Mouse (Mus musculus): Measurements from ENCODE around the gene Zbtb5. TPM values are rescaled to one million over a fixed set of nuclear protein-coding genes. Genes with fewer than 3 reads are reported as not detected.
"Not testable (repeated sequence)": the region's sequence is repeated elsewhere in the genome, so short reads cannot be mapped to it uniquely, and the experiment has no call there.

The Zbtb5 gene
- polyA plus RNA-seq, 1 experiment from 2014 or later = 14.9 TPM

GRCm38 (mm10) chr4:44965736-44966135, 46.5 kb downstream of the Zbtb5 start:
- no peak overlapping the region for H3K27ac ChIP-seq (replicated peaks)
- no peak overlapping the region for H3K9ac ChIP-seq
- 77% methylated on average over 3 of the region's 3 CpGs for WGBS
- H3K4me2 ChIP-seq = no peak overlapping the region
- no peaks in the 10 kb centered on the region for H3K9me3 ChIP-seq
- no peaks in the 10 kb centered on the region for H3K27me3 ChIP-seq (replicated peaks)
- no peaks in the 10 kb centered on the region for H3K36me3 ChIP-seq
- ATAC-seq (ENCODE audit: extremely low read depth, insufficient number of reproducible peaks, low FRiP score, low TSS enrichment) = no peak
- no peaks in the 10 kb centered on the region for H3K4me1 ChIP-seq
- H3K4me3 ChIP-seq = no peak overlapping the region

GRCm38 (mm10) chr4:44965175-44965574, 47.0 kb downstream of the Zbtb5 start:
- WGBS = 76% methylated on average over 2 of the region's 2 CpGs
- no peak for ATAC-seq (ENCODE audit: extremely low read depth, insufficient number of reproducible peaks, low FRiP score, low TSS enrichment)

GRCm38 (mm10) chr4:44963156-44963555, 49.1 kb downstream of the Zbtb5 start:
- H3K9ac ChIP-seq = no peak overlapping the region
- H3K27ac ChIP-seq (replicated peaks) = no peak overlapping the region
- H3K4me3 ChIP-seq = no peak overlapping the region
- no peaks in the 10 kb centered on the region for H3K9me3 ChIP-seq
- no peaks in the 10 kb centered on the region for H3K36me3 ChIP-seq
- ATAC-seq (ENCODE audit: extremely low read depth, insufficient number of reproducible peaks, low FRiP score, low TSS enrichment) = no peak
- no peaks in the 10 kb centered on the region for H3K4me1 ChIP-seq
- no peaks in the 10 kb centered on the region for H3K27me3 ChIP-seq (replicated peaks)
- WGBS = 67% methylated on average over 11 of the region's 11 CpGs
- H3K4me2 ChIP-seq = no peak overlapping the region

More at GRCm38 (mm10) chr4:44965175-44965574, 47.0 kb downstream of the Zbtb5 start:
- no peak overlapping the region for H3K9ac ChIP-seq
- H3K4me3 ChIP-seq = no peak overlapping the region
- no peak overlapping the region for H3K4me2 ChIP-seq
- no peaks in the 10 kb centered on the region for H3K36me3 ChIP-seq
- no peaks in the 10 kb centered on the region for H3K4me1 ChIP-seq
- H3K27ac ChIP-seq (replicated peaks) = no peak overlapping the region
- H3K9me3 ChIP-seq = no peaks in the 10 kb centered on the region
- H3K27me3 ChIP-seq (replicated peaks) = no peaks in the 10 kb centered on the region

GRCm38 (mm10) chr4:44959220-44959619, 53.0 kb downstream of the Zbtb5 start:
- no peaks in the 10 kb centered on the region for H3K9me3 ChIP-seq
- H3K27me3 ChIP-seq (replicated peaks) = no peaks in the 10 kb centered on the region
- no peak overlapping the region for H3K9ac ChIP-seq
- no peak overlapping the region for H3K4me2 ChIP-seq
- WGBS = 86% methylated on average over 13 of the region's 13 CpGs
- no peak overlapping the region for H3K27ac ChIP-seq (replicated peaks)
- no peak for ATAC-seq (ENCODE audit: extremely low read depth, insufficient number of reproducible peaks, low FRiP score, low TSS enrichment)
- H3K36me3 ChIP-seq = no peaks in the 10 kb centered on the region
- no peaks in the 10 kb centered on the region for H3K4me1 ChIP-seq
- H3K4me3 ChIP-seq = no peak overlapping the region

DNA sequence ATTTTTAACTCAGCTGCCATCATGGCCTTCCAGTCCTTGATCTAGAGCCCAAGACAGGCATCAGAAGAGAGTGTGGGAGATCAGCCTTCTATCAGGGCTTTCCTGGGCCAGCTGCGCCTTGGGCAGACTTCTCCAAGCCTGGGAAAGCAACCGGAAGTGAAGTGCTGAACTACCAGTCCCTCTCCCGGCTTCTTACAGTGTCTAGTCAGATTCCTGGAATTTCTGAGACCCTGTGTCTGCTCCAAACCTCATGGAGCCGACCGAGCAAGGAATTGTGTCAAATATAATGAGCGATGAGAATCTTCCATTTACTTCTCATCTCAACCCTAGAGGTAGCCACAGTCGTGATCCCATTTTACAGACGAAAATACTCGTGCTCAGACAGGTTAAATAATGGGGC, 53.4 kb downstream of the Zbtb5 start:
- Histone ChIP-seq H3K27me3 (replicated peaks) (no peaks in the 10 kb centered on the region), H3K9me3 (no peaks in the 10 kb centered on the region), H3K36me3 (no peaks in the 10 kb centered on the region), H3K4me2 (no peak overlapping the region), H3K4me1 (no peaks in the 10 kb centered on the region), H3K9ac (no peak overlapping the region), H3K27ac (replicated peaks) (no peak overlapping the region), H3K4me3 (no peak overlapping the region)
- ATAC-seq (ENCODE audit: extremely low read depth, insufficient number of reproducible peaks, low FRiP score, low TSS enrichment) = no peak
- WGBS = 71% methylated on average over 9 of the region's 9 CpGs

DNA sequence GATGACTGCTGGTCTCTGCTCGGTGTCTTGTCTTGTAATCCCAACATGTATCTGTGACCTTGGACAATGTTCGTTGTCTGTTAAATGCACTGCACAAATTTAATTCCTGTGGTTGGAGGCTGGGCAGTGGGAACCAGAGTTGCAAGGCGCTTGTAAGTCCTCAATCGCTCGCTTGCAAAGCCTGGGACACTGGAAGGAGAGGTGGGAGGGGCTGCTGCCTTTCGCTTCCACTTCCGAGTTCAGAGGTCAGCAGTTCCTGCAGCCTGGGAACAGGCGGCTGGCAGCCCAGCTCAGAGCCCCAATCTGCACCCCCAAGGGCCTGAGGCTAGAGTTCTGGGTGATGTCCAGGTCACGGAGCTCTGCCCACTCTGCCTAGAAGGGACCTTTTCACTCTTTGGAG, 59.2 kb downstream of the Zbtb5 start:
- ATAC-seq (ENCODE audit: extremely low read depth, insufficient number of reproducible peaks, low FRiP score, low TSS enrichment) = no peak
- Histone ChIP-seq H3K4me1 (no peaks in the 10 kb centered on the region), H3K9me3 (no peaks in the 10 kb centered on the region), H3K27ac (replicated peaks) (no peak overlapping the region), H3K9ac (no peak overlapping the region), H3K4me3 (no peak overlapping the region), H3K4me2 (no peak overlapping the region), H3K36me3 (no peaks in the 10 kb centered on the region), H3K27me3 (replicated peaks) (no peaks in the 10 kb centered on the region)
- WGBS = 69% methylated on average over 9 of the region's 9 CpGs

DNA sequence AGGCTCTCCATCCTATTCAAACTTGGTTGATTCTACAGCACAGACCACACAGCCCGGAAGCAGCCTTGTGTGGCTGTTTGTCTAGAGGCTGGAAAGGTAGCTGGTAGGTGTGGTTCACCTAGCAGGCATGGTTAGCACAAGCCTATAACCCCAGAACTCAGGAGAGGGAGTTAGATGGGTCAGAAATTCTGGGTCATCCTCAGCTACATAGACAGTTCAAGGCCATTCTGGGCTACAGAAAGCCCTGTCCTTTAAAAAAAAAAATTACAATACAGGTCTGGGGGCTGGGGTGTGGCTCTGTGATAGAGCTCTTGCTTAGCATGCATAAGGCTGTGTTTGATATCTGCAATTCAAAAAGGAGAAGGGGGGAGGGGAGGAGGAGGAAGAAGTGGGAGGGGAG, 63.9 kb downstream of the Zbtb5 start:
- Histone ChIP-seq H3K4me1 (no peaks in the 10 kb centered on the region), H3K9ac (no peak overlapping the region), H3K4me2 (no peak overlapping the region), H3K36me3 (no peaks in the 10 kb centered on the region), H3K4me3 (no peak overlapping the region), H3K27ac (replicated peaks) (no peak overlapping the region), H3K27me3 (replicated peaks) (no peaks in the 10 kb centered on the region), H3K9me3 (no peaks in the 10 kb centered on the region)
- WGBS = 82% methylated on average over 1 of the region's 1 CpGs
- no peak for ATAC-seq (ENCODE audit: extremely low read depth, insufficient number of reproducible peaks, low FRiP score, low TSS enrichment)

- Histone ChIP-seq H3K4me1 (no peaks in the 10 kb centered on the region), H3K36me3 (no peaks in the 10 kb centered on the region), H3K9ac (no peak overlapping the region), H3K27me3 (replicated peaks) (no peaks in the 10 kb centered on the region), H3K4me3 (no peak overlapping the region), H3K9me3 (no peaks in the 10 kb centered on the region), H3K27ac (replicated peaks) (no peak overlapping the region), H3K4me2 (no peak overlapping the region)
- ATAC-seq (ENCODE audit: extremely low read depth, insufficient number of reproducible peaks, low FRiP score, low TSS enrichment) = no peak
- WGBS = 75% methylated on average over 5 of the region's 5 CpGs
Observed at GRCm38 (mm10) chr4:44947464-44947863, 64.7 kb downstream of the Zbtb5 start.

- H3K27me3 ChIP-seq (replicated peaks); H3K4me1 ChIP-seq; H3K4me3 ChIP-seq; ATAC-seq (ENCODE audit: extremely low read depth, insufficient number of reproducible peaks, low FRiP score, low TSS enrichment); H3K4me2 ChIP-seq; H3K9me3 ChIP-seq; H3K27ac ChIP-seq (replicated peaks); H3K9ac ChIP-seq; H3K36me3 ChIP-seq: not testable (repeated sequence)
- 87% methylated on average over 2 of the region's 2 CpGs for WGBS
Observed at GRCm38 (mm10) chr4:44946126-44946525, 66.1 kb downstream of the Zbtb5 start.

DNA sequence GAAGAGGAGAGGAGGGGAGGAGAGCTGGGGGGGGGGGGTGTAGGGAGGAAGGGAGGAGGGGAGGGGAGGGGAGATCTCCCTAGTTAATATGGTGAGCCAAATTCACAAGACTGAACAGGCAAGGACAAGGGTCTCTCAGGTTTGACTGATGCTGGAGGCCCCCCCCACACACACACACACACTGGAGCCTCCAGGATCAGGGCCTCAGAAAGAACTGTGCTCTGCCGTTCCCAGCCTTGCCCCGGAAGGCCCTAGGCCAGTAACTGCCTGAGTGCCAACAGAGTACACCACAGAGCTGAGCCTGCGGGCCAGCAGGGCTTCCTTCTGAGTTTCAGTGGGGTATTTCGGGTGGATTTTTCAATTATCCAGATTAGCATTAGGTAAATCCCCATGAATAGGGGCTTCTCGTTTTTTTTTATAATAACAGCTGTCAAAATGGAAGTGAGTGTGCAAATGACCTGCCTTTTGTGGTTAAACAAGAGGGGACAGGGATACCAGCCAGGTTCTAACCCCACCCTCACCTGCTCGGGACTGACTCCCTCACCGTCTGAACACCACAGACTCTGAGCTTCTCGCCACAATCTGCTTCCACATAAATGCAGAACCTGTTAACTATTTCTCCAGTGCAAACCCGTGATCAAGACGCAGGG, 67.7 kb downstream of the Zbtb5 start:
- no peak overlapping the region for H3K4me3 ChIP-seq
- no peaks in the 10 kb centered on the region for H3K27me3 ChIP-seq (replicated peaks)
- no peak overlapping the region for H3K27ac ChIP-seq (replicated peaks)
- H3K36me3 ChIP-seq = no peaks in the 10 kb centered on the region
- ATAC-seq (ENCODE audit: extremely low read depth, insufficient number of reproducible peaks, low FRiP score, low TSS enrichment) = no peak
- H3K9me3 ChIP-seq = no peaks in the 10 kb centered on the region
- H3K9ac ChIP-seq = no peak overlapping the region
- 75% methylated on average over 10 of the region's 10 CpGs for WGBS
- no peak overlapping the region for H3K4me2 ChIP-seq
- H3K4me1 ChIP-seq = no peaks in the 10 kb centered on the region

GRCm38 (mm10) chr4:44943480-44943879, 68.7 kb downstream of the Zbtb5 start:
- no peak for ATAC-seq (ENCODE audit: extremely low read depth, insufficient number of reproducible peaks, low FRiP score, low TSS enrichment)
- WGBS = 70% methylated on average over 6 of the region's 6 CpGs
- Histone ChIP-seq H3K9ac (no peak overlapping the region), H3K4me1 (no peaks in the 10 kb centered on the region), H3K9me3 (no peaks in the 10 kb centered on the region), H3K27ac (replicated peaks) (no peak overlapping the region), H3K27me3 (replicated peaks) (0 out of 2 replicates have a peak, but pooled peaks cover 4% of the 10 kb centered on the region), H3K4me2 (no peak overlapping the region), H3K36me3 (no peaks in the 10 kb centered on the region), H3K4me3 (no peak overlapping the region)

DNA sequence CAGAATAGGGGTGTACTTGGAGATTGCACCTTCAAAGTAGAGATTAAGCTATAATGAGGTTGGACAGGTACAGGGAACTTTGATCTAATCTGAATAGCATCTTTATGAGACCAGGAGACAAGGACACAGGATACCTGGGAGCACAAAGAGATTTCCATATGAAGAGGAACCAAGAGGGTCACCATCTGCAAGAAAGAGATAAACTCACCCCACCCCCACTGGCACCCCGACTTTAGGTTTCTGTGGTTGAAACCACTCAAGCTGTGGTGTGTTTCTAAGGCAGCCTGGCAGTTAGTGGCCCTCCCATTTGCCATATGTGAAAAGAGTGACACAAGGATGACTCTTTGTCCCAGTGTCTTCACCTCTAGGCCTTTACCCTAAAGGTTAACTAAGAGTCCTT, 70.0 kb downstream of the Zbtb5 start:
- no peak for ATAC-seq (ENCODE audit: extremely low read depth, insufficient number of reproducible peaks, low FRiP score, low TSS enrichment)
- WGBS = 68% methylated on average over 1 of the region's 1 CpGs

More for the DNA sequence above, 70.0 kb downstream of the Zbtb5 start:
- Histone ChIP-seq H3K27ac (replicated peaks) (no peak overlapping the region), H3K9me3 (no peaks in the 10 kb centered on the region), H3K4me1 (no peaks in the 10 kb centered on the region), H3K27me3 (replicated peaks) (0 out of 2 replicates have a peak, but pooled peaks cover 4% of the 10 kb centered on the region), H3K4me3 (no peak overlapping the region), H3K36me3 (no peaks in the 10 kb centered on the region), H3K9ac (no peak overlapping the region), H3K4me2 (no peak overlapping the region)
